Mouse (Mus musculus) retina, adult 2 months (tissue): ENCODE measurements at regions not wholly inside any gene's neighbourhood (a gene's known extent, or its start where the extent isn't known, plus 50 kb on each side); places are given as distances from the start of the nearest gene placed in this dataset.

Source experiments
- DNase-seq: peaks from one replicate; pipeline ENCODE4 v3.0.0-alpha.2; 2012; ENCODE audit warnings: low read depth, low spot score

GRCm38 (mm10) chr14:45984135-45984892 lies 326.4 kb upstream of the Ddhd1 start:
- DNase-seq: no peak

GRCm38 (mm10) chr14:45992041-45992869 lies 334.3 kb upstream of the Ddhd1 start:
- DNase-seq: no peak

- no peak for DNase-seq
Observed at GRCm38 (mm10) chr14:45992870-45993135, 334.9 kb upstream of the Ddhd1 start.

GRCm38 (mm10) chr14:45993669-45994068 lies 335.7 kb upstream of the Ddhd1 start:
- peak; percentile 13 for DNase-seq

- DNase-seq: no peak
Observed at GRCm38 (mm10) chr14:45996760-45997159, 338.8 kb upstream of the Ddhd1 start.

- no peak for DNase-seq
Observed at GRCm38 (mm10) chr14:46004078-46004477, 346.1 kb upstream of the Ddhd1 start.

- DNase-seq: no peak
Observed at GRCm38 (mm10) chr14:46005307-46005706, 347.4 kb upstream of the Ddhd1 start.

GRCm38 (mm10) chr14:46013232-46013631 lies 355.3 kb upstream of the Ddhd1 start:
- no peak for DNase-seq

GRCm38 (mm10) chr14:46014090-46014489 lies 356.1 kb upstream of the Ddhd1 start:
- DNase-seq: no peak

- no peak for DNase-seq
Observed at GRCm38 (mm10) chr14:46015682-46016400, 357.9 kb upstream of the Ddhd1 start.

GRCm38 (mm10) chr14:46016701-46017106 lies 358.8 kb upstream of the Ddhd1 start:
- DNase-seq: no peak

GRCm38 (mm10) chr14:46017286-46017685 lies 359.3 kb upstream of the Ddhd1 start:
- no peak for DNase-seq

GRCm38 (mm10) chr14:46017976-46018375 lies 360.0 kb upstream of the Ddhd1 start:
- DNase-seq: no peak

- DNase-seq: no peak
Observed at GRCm38 (mm10) chr14:46019240-46020025, 359.8 kb upstream of the Gm15217 start.

GRCm38 (mm10) chr14:46034301-46034700 lies 344.9 kb upstream of the Gm15217 start:
- DNase-seq: no peak

- no peak for DNase-seq
Observed at GRCm38 (mm10) chr14:46060622-46061381, 318.4 kb upstream of the Gm15217 start.

- DNase-seq: no peak
Observed at GRCm38 (mm10) chr14:46067102-46067801, 312.0 kb upstream of the Gm15217 start.

- DNase-seq: no peak
Observed at GRCm38 (mm10) chr14:46071244-46071643, 308.0 kb upstream of the Gm15217 start.

GRCm38 (mm10) chr14:46076738-46077137 lies 302.5 kb upstream of the Gm15217 start:
- DNase-seq: no peak

GRCm38 (mm10) chr14:46077406-46078131 lies 301.6 kb upstream of the Gm15217 start:
- DNase-seq: no peak
